Mouse (Mus musculus) megakaryocyte, adult 5-6 weeks (primary cell): ENCODE results near the gene Ugt2a2. TPM values are rescaled to one million over a fixed set of nuclear protein-coding genes. Genes with fewer than 3 reads are reported as not detected.
"Not testable (repeated sequence)": the region's sequence is repeated elsewhere in the genome, so short reads cannot be mapped to it uniquely, and the experiment has no call there.

Source experiments
- ATAC-seq: 2 replicates; pipeline ENCODE4 v1.8.0; 2016; ENCODE audit warnings: mild to moderate bottlenecking, inconsistent platforms; ENCODE audit not compliant: poor library complexity, severe bottlenecking
- total RNA-seq, 2 experiments: library from RNA; stranded (forward) in 1 of 2; stranded (reverse) in 1 of 2; fragments of 153-499, 151-499 nt in 1 of 2; fragments of 221-1000, 200-1000 nt in 1 of 2; gene quantifications; 2 replicates each; pipeline versions ENCODE4 v1.2.3 to v1.2.4; 2015 to 2017

Ugt2a2 gene
- total RNA-seq (2015), result not detected in 2 replicates
- not detected in 2 replicates for total RNA-seq (2017)

DNA sequence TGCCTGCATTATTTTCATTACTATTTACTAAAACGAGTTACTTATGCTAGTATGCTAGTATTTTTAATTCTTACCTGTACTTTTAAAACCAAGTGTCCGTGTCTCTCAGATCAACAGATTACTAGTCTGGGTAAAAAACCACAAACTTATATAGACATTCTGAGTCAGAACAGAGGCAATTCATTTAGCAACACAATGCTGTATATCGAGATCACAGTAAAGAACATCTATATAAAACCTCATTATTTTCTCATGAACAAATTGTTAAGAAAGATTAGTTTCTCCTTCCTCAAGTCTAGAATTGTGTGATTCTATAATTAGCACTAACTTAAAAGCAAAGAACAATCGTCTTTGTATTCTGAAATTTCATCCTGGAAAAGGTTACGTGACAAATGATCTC is at the start of gene Ugt2a2:
Gene Ugt2a2, minus strand, starts transcription at position 101 of the 400 bp plus-strand sequence.
- ATAC-seq, result no peak

DNA sequence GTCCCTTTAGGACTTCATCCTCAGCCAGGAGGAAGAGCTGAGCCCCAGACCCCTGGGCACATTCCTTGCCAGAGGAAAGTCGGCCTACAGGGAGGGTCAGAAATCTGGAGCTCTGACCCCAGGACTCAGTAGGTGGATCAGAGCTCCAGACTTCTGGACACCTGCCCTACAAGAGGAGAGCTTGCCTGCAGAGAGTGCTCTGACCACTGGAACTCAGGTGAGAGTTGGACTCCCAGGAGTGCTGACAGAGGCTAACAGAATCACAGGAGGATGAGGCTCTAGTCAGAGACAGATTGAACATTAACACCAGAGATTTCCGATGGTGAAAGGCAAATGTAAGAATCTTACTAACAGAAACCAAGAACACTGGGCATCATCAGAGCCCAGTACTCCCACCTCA is 41.5 kb upstream of the Ugt2a2 start:
- ATAC-seq, result not testable (repeated sequence)

DNA sequence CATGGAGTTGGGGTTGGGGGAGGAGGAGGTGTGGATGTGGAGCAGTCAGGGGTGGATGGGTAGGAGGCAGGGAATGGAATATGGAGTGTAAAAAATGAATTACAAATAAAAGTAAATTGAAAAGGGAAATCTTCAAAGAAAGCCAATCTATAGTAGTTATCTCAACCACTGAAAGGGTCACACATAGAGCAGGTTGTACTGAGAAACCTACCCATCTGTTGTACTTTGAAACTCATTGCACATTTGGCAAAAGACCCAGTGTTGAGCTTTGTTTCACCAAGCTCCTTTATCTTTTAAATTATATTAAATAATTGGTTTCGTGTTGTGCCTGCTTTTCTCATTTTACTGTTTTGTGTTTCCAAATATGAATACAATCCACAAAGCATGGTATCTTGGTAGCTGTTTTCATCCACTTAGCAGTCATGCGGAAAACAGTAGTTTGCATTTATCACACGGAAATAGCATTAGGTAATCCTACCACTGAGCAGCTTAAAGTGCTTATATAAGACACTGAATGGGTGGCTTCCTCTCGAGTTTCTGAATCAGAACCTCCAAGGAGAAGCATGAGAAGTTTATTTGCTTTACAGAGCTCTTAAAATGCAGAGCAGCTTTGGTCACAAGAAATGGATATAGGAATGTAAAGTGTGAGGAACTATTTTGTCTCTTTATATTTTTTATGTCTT is 23.9 kb upstream of the Ugt2a2 start:
- no peak for ATAC-seq

DNA sequence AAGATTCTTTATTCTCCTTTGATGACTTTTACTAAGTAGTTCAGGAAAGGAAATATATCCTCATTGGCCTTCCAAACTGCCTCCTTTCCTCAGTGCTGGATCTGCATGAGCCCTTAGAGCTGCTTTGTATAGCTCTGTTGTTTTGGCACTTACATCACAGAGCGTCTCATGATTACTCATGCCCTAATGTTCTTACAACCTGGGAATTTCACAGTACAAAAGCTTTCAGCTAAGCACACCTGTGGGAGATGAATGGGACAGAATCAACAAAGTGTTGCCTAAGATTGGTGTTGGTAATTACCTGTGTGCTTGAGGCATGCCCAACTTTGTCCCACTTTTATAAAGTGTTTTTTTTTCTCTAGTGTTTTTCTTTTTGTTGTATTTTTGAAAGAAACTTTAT is 20.6 kb upstream of the Ugt2a2 start:
- no peak for ATAC-seq

DNA sequence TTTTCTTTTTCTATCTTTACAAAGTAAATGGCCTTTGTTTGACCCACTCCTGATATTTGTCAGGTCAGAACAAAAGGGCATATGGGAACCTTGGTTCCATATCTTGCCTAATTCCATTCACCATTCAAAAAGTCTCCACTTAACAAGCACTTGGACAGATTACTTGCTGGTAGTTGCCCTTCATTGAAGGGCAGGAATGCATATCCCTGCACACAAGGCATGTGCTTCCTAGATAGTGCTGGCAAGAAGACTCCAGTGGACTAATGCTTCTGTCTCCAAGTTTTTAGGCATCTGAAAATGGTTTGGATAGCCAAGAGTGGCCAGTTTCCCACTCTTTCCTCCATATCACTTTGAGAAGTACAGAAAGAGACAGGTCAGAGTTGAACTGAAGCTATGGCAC is 17.3 kb upstream of the Ugt2a2 start:
- ATAC-seq, result no peak

DNA sequence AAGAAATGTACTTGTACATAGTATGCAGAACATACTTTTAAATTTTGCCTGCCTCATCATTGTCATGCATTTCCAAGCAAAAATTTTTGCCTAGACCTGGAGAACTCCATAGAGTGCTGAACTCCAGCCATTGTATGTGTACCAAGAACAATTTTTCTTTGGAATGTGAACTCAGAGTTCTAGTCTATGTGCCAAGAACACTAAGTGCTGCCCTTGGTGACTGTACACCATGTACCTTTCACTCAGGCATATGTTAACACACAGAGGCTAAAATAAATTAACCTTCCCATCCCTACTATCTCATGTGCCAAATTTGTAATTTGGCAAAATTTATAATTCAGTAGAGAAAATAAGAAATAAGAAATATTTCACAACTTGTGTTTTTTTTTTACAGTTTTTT is 16.9 kb upstream of the Ugt2a2 start:
- no peak for ATAC-seq

DNA sequence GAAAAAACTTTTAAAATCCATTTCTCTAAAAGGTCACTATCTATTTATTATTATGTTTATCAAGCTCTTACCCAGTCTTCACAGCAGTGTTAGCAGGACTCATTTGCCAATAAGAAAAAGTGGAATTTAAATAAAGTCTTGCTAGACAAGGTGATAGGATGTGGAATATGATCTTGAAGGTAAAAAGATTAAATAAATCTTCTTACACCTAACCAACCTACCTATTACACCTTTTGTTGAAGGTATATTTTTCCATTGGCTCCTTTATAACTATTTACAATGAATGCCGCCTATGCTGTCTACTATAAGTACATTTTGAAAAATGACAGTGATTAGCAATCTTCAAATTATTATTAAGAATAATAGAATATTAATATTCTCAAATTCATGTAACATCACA is 8.7 kb upstream of the Ugt2a2 start, which contains the start of gene Ugt2a1:
Gene Ugt2a1, minus strand, starts transcription at position 101 of the 400 bp plus-strand sequence.
- ATAC-seq, result no peak

DNA sequence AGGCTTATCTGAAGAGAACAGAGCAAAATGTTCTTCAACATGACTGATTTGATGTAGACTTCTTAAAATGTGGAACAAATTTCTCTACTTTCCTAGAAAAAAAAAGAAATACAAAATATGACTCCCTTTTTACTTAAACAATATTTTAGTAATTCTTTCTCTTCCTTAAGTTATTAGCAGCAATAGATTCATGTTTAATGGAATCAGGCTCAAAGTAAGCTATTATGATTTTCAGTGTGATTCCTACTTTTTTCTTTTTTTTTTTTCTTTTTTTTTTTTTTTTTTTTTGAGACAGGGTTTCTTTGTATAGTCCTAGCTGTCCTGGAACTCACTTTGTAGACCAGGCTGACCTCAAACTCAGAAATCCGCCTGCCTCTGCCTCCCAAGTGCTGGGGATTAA is 4.6 kb upstream of the Ugt2a2 start, which contains the start of gene Gm43638:
Gene Gm43638, minus strand, starts transcription at position 101 of the 400 bp plus-strand sequence.
- not testable (repeated sequence) for ATAC-seq

DNA sequence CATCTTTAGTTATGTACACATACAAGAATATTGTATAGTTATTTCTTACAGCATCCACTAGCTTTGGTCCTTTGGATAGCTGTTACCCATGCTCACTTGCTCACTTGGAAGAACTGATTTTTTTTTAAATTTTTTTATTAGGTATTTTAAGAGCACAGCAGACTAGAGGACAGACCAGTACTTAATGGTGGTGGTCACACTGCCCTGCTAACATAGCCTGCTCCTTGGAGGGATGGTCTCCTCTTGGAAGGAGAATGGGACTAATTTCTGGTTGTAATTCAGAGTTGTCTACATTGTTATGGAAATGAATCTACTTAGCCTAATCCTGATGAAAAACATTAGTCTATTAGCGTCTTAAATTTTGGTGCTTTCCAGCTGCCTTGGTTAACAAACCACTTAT is 23.2 kb downstream of the Ugt2a2 start:
- ATAC-seq, result no peak

DNA sequence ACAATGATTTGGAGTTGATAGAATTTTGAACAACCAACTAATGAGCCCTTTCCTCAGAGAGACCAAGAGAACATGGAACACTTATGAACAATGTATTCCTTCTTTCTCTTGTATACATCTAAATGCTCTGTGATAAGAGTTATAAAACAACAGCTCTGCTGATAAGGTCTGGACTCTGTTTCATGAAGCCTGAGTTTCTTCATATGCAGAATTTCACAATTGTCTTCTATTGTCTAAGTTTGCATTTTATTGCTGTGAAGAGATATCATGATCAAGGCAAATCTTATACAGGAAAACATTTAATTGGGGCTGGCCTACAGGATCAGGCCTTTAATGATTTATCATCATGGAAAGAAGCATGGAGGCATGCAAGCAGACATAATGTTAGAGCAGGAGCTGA is 24.4 kb downstream of the Ugt2a2 start:
- no peak for ATAC-seq

DNA sequence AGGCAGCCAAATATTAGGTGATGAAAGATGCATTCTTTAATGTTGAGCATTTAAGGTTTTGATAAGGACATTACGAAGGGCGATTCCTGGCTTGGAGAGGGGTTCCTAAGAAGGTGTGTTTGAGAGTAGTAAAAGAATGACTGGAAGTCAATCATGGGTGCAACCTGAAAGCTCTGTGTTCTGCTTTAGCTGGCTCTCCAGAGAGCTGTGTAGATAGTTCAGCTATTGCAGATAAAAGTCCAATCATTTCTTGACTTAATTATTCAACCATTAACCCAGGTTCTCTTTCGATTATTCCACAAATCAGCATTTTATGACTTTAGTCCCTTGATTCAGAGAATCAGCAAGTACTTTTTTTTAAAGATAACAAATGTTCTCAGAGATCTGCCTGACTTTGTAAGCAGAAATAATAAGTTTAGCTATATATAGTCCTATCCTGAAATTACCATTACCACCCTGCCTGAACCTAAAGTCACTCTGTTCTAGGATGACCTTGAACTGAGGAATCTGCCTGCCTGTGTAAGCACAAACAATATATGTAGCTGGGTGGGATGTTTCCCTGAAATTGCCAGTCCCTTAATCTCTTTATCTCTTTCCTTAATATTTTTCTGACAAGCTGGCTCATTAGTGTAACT is 25.7 kb downstream of the Ugt2a2 start:
- no peak for ATAC-seq

DNA sequence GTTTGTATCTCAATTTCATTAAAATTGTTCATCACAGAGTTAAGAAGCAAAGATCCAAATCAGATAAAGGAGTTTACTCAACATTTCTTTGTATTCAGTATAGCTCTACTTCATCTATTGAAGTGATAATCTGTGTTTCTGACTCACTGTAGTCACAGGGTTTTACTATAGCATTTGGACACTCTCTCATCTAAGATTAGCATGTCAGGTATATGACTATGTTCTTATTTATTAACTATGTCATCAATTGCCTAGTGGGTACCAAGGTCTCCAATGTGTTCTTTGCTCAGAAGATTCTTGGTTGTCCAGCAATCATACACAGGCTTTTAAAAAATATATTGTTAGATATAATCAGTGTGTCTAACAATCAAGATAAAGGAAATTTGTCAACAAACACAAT is 26.5 kb downstream of the Ugt2a2 start:
- no peak for ATAC-seq

DNA sequence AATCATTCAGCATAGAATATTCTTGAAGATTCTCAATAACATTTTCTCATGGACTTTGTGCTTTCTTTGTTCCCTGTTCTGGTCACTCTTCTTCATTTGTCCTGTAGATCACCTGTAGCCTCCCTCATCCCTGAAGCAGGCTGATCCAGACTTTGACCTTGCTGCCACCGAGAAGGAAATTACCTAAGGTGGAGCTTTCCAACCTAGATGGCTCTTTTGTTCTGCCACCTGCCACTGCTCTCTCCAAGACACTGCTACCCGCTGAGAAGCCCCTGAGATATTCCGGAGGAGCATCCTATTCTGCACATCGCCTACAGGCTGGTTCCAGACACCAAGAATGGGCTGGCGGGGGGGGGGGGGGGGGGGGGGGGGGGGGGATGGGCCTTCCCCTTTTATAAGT is 29.5 kb downstream of the Ugt2a2 start:
- not testable (repeated sequence) for ATAC-seq

DNA sequence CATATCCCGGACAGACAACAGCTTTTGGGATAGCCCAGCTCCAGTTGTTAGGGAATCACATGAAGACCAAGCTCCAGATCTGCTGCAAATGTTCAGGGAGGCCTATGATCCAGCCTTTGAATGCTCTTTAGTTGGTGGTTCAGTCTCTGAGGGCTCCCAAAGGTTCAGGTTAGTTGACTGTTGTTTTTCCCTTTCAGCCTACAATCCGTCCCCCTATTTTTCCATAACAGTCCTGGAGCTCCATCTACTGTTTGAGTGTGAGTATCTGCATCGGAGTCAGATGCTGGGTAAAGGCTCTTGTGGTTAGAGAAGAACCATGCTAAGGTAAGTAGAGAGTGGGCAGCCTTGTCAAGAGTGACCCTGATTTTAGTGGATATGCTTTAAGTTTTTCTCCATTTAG is 45.8 kb downstream of the Ugt2a2 start:
- no peak for ATAC-seq

DNA sequence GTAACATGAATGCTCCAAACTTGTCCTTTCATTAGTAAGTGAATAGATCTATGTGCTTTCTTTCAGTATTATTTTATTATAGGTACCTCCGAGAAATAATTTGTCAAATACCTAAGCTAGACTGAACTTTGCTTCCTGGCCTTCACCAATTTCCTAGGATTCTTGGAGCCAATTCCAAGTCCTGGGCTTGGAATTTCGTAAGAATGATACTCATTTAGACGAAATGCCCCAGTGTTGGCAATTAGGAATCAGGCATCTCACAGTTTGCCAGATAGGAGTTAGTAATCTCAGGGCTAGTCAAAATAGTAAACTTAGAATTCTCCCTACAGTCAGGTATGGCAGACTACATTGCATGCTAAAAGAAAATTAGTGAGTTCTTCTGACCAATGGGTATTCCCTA is 56.4 kb downstream of the Ugt2a2 start:
- no peak for ATAC-seq

DNA sequence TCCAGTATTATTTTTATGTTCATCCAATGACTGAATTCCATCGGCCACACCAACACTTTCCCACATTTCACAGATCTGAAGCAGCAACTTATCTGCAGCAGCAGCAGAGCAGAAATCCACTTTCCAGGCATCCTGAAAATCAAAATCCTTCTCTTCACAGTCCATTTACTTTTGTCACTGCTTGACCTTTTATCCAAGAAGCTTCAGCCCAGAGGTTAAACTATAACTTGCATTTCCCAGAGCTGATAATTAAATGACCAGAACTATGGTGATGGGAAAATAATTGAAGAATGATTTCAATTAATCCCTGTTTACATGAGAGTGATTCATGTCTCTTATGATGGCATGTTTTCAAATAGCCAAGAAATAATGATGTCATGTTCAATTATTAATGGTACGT is 58.0 kb downstream of the Ugt2a2 start, which contains the start of gene Ugt2b38:
Gene Ugt2b38, minus strand, starts transcription at position 163 of the 400 bp plus-strand sequence.
- ATAC-seq, result not testable (repeated sequence)

Other genes starting within 250 kb of the Ugt2a2 start
- not detected in 2 replicates for gene Ugt2b37, start 227.5 kb downstream of the Ugt2a2 start, total RNA-seq (2015)
- not detected in 2 replicates for gene Ugt2b37, start 227.5 kb downstream of the Ugt2a2 start, total RNA-seq (2017)
- gene Ugt2a3, start 145.1 kb downstream of the Ugt2a2 start, total RNA-seq (2015), result not detected in 2 replicates
- not detected in 2 replicates for gene Ugt2a3, start 145.1 kb downstream of the Ugt2a2 start, total RNA-seq (2017)
- gene Ugt2b38, start 58.1 kb downstream of the Ugt2a2 start, total RNA-seq (2015), result not detected in 2 replicates
- gene Ugt2b38, start 58.1 kb downstream of the Ugt2a2 start, total RNA-seq (2017), result not detected in 2 replicates
- gene Gm43638, start 4.5 kb upstream of the Ugt2a2 start, total RNA-seq (2015), result not detected in 2 replicates
- gene Gm43638, start 4.5 kb upstream of the Ugt2a2 start, total RNA-seq (2017), result not detected in 2 replicates
- not detected in 2 replicates for gene Ugt2a1, start 8.6 kb upstream of the Ugt2a2 start, total RNA-seq (2015)
- not detected in 2 replicates for gene Ugt2a1, start 8.6 kb upstream of the Ugt2a2 start, total RNA-seq (2017)
- not detected in 2 replicates for gene Sult1b1, start 55.9 kb upstream of the Ugt2a2 start, total RNA-seq (2015)
- not detected in 2 replicates for gene Sult1b1, start 55.9 kb upstream of the Ugt2a2 start, total RNA-seq (2017)
- not detected in 2 replicates for gene Sult1d1, start 86.8 kb upstream of the Ugt2a2 start, total RNA-seq (2015)
- gene Sult1d1, start 86.8 kb upstream of the Ugt2a2 start, total RNA-seq (2017), result not detected in 2 replicates
- gene Sult1e1, start 109.3 kb upstream of the Ugt2a2 start, total RNA-seq (2015), result not detected in 2 replicates
- gene Sult1e1, start 109.3 kb upstream of the Ugt2a2 start, total RNA-seq (2017), result not detected in 2 replicates
- gene Csn1s1, start 183.9 kb upstream of the Ugt2a2 start, total RNA-seq (2015), result not detected in 2 replicates
- not detected in 2 replicates for gene Csn1s1, start 183.9 kb upstream of the Ugt2a2 start, total RNA-seq (2017)
- not detected in 2 replicates for gene Csn2, start 217.4 kb upstream of the Ugt2a2 start, total RNA-seq (2015)
- gene Csn2, start 217.4 kb upstream of the Ugt2a2 start, total RNA-seq (2017), result not detected in 2 replicates